Mouse (Mus musculus): ENCODE measurements around the gene Rbm33. TPM values are rescaled to one million over a fixed set of nuclear protein-coding genes. Genes with fewer than 3 reads are reported as not detected.
A peak's percentile ranks its signal among the peaks of the same experiment; 100 is the strongest.

The Rbm33 gene
- total and polyA plus RNA-seq, 2 experiments = 16.1 to 17.1 TPM

DNA sequence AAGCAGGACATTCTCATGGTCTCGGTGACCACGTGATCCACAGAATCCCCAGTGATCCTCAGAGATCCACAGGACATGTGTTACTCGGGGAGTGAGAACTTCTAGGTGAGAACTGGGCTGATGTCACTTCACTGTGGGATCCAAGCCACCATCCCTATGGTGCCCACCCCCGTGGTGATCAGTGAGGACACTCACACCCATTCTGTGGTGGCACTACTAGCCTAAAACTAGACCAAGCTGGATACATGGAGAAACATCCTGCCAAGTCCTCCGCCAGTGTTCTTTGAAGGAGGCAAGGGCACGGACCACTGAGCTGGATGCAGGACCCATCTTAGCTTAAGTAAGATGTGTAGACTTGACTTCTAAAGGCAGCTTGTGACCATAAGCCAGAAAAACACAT lies 17.6 kb upstream of the Rbm33 start:
- Histone ChIP-seq H3K9ac (ENCODE audit: low read depth, low read length) (no peak overlapping the region), H3K27me3 (ENCODE audit: control insufficient read depth, insufficient read depth, low read length) (no peaks in the 10 kb centered on the region), H3K36me3 (ENCODE audit: control insufficient read depth, insufficient read depth, low read length) (no peaks in the 10 kb centered on the region), H3K4me1 (ENCODE audit: control insufficient read depth, insufficient read depth, low read length) (peaks cover 11% of the 10 kb centered on the region), H3K79me2 (ENCODE audit: control insufficient read depth, insufficient read depth, low read length) (no peaks in the 10 kb centered on the region), H3K27ac (replicated peaks; ENCODE audit: insufficient read depth, low read depth, low read length) (no peak overlapping the region), H3K4me3 (ENCODE audit: insufficient read depth, low read depth, low read length) (no peak overlapping the region)
- WGBS = 76% methylated on average over 6 of the region's 6 CpGs
- DNase-seq (ENCODE audit: extremely low read depth, low read depth, low spot score) = no peak
- no peak for TF ChIP-seq POLR2A (IDR thresholded peaks at IDR 0.05; ENCODE audit: extremely low read depth, insufficient read depth, low read length)
- no peak for TF ChIP-seq CTCF (IDR thresholded peaks at IDR 0.05; ENCODE audit: low read depth, low read length)

DNA sequence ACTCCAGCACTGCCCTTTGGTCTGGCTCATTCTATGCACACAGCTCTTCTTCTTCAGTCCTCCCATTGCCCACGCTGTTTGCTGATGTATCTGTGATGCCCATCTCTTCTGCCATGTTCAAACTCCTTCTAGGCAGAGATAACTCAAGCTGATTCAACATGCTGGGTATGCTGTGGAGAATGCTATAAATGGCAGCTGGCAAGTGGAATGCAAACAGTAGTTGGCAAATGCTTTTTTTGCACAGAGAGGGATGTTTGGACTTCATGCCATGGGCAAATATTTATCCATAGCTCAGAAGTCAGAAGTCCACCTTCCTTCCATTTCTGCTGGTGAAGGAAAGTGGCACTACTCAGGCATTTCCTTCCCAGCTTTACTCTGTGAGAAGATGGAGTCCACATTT lies 14.2 kb upstream of the Rbm33 start:
- TF ChIP-seq POLR2A (IDR thresholded peaks at IDR 0.05; ENCODE audit: extremely low read depth, insufficient read depth, low read length) (no peak), CTCF (IDR thresholded peaks at IDR 0.05; ENCODE audit: low read depth, low read length) (no peak)
- peaks cover 23% of the 10 kb centered on the region for H3K4me1 ChIP-seq (ENCODE audit: control insufficient read depth, insufficient read depth, low read length)
- H3K27ac ChIP-seq (replicated peaks; ENCODE audit: insufficient read depth, low read depth, low read length) = peak overlapping the region; percentile 79

DNA sequence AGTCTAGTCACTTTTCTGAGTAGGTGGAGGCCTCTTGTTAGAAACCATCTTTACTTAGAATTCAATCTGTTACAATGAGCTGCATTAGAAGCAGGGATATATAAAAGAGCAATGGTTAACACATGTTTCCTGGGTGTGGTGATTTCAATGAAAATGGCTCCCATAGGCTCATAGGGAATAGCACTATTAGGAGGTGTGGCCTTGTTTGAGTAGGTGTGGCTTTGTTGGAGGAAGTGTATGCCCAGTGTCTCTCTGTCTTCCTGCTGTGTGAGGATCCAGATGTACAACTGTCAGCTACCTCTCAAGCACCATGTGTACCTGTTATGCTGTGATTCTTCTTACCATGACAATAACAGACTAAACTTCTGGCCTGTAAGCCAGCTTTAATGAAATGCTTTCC lies 12.4 kb upstream of the Rbm33 start:
- Histone ChIP-seq H3K27ac (replicated peaks; ENCODE audit: insufficient read depth, low read depth, low read length) (peak overlapping the region; percentile 44; the same call in 1 of the 2 replicates), H3K79me2 (ENCODE audit: control insufficient read depth, insufficient read depth, low read length) (no peaks in the 10 kb centered on the region; the same call in 1 of the 2 replicates), H3K36me3 (ENCODE audit: control insufficient read depth, insufficient read depth, low read length) (no peaks in the 10 kb centered on the region), H3K9ac (ENCODE audit: low read depth, low read length) (no peak overlapping the region), H3K4me1 (ENCODE audit: control insufficient read depth, insufficient read depth, low read length) (peaks cover 23% of the 10 kb centered on the region), H3K27me3 (ENCODE audit: control insufficient read depth, insufficient read depth, low read length) (no peaks in the 10 kb centered on the region), H3K4me3 (ENCODE audit: insufficient read depth, low read depth, low read length) (no peak overlapping the region)
- DNase-seq (ENCODE audit: extremely low read depth, low read depth, low spot score) = no peak
- TF ChIP-seq POLR2A (IDR thresholded peaks at IDR 0.05; ENCODE audit: extremely low read depth, insufficient read depth, low read length) = no peak
- no peak for TF ChIP-seq CTCF (IDR thresholded peaks at IDR 0.05; ENCODE audit: low read depth, low read length)

More for the DNA sequence above, 14.2 kb upstream of the Rbm33 start:
- DNase-seq (ENCODE audit: extremely low read depth, low read depth, low spot score) = peak; percentile 92
- Histone ChIP-seq H3K36me3 (ENCODE audit: control insufficient read depth, insufficient read depth, low read length) (no peaks in the 10 kb centered on the region), H3K27me3 (ENCODE audit: control insufficient read depth, insufficient read depth, low read length) (no peaks in the 10 kb centered on the region), H3K9ac (ENCODE audit: low read depth, low read length) (no peak overlapping the region), H3K79me2 (ENCODE audit: control insufficient read depth, insufficient read depth, low read length) (no peaks in the 10 kb centered on the region), H3K4me3 (ENCODE audit: insufficient read depth, low read depth, low read length) (0 out of 2 replicates have a peak overlapping the region, but pooled peaks have one; percentile 13)
- WGBS = 20% methylated on average over 1 of the region's 1 CpGs

DNA sequence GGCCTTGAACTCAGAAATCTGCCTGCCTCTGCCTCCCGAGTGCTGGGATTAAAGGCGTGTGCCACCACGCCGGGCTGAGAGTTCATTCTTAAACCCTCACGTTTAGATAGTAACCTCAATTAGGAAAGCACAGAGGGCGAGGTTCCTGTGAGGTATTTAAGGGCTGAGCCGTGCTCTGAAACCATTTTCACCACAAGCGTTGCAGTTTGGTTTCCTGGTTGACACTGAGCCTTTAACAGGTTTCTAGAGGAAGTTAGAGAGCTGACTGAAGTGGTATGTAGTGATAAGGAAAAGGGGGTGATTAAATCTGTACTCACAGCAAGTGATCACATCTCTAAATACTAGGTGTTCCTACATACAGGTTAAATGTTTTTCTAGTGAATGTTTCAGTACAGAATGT lies 1.4 kb upstream of the Rbm33 start:
- DNase-seq (ENCODE audit: extremely low read depth, low read depth, low spot score) = no peak

DNA sequence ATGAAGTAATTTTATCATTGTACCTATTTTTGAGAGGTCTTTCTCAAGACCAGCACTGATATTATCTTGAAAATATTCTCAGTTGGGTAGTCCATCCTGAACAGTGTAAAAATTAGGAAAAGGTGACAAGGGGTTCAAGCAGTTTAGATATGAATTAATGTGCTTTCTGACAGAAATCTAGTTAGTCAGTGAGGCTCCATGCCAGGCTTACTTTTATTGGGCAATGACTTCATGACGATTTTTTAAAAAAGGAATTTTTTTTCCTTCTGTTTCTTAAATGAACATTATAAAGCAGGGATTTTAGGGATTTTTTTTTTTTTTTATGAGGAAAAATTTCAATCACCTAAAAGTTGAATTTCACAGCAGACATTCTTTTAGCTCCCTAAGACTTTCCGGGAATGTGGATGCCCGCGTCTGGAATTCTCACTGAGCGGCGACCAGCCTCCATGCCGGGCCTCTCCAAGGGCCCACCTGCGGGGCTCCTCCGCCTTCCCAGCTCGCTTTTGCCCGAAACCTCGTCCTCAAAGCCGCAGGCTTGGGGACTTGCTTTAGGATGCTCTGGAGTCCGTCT lies 685 bp upstream of the Rbm33 start:
- DNase-seq (ENCODE audit: extremely low read depth, low read depth, low spot score) = no peak
- under 1% methylated on average over 14 of the region's 14 CpGs for WGBS
- TF ChIP-seq POLR2A (IDR thresholded peaks at IDR 0.05; ENCODE audit: extremely low read depth, insufficient read depth, low read length) (no peak), CTCF (IDR thresholded peaks at IDR 0.05; ENCODE audit: low read depth, low read length) (no peak)
- H3K4me1 ChIP-seq (ENCODE audit: control insufficient read depth, insufficient read depth, low read length) = peaks cover 14% of the 10 kb centered on the region
- peak overlapping the region; percentile 79 for H3K27ac ChIP-seq (replicated peaks; ENCODE audit: insufficient read depth, low read depth, low read length)
- H3K79me2 ChIP-seq (ENCODE audit: control insufficient read depth, insufficient read depth, low read length) = peaks cover 11% of the 10 kb centered on the region
- peaks cover 1% of the 10 kb centered on the region; the same call in 1 of the 2 replicates for H3K36me3 ChIP-seq (ENCODE audit: control insufficient read depth, insufficient read depth, low read length)
- no peaks in the 10 kb centered on the region for H3K27me3 ChIP-seq (ENCODE audit: control insufficient read depth, insufficient read depth, low read length)
- H3K9ac ChIP-seq (ENCODE audit: low read depth, low read length) = peak overlapping the region; percentile 83
- H3K4me3 ChIP-seq (ENCODE audit: insufficient read depth, low read depth, low read length) = peak overlapping the region; percentile 65

More for the DNA sequence above, 1.4 kb upstream of the Rbm33 start:
- no peak overlapping the region for H3K4me3 ChIP-seq (ENCODE audit: insufficient read depth, low read depth, low read length)
- H3K4me1 ChIP-seq (ENCODE audit: control insufficient read depth, insufficient read depth, low read length) = peaks cover 10% of the 10 kb centered on the region
- peaks cover 8% of the 10 kb centered on the region for H3K79me2 ChIP-seq (ENCODE audit: control insufficient read depth, insufficient read depth, low read length)
- H3K9ac ChIP-seq (ENCODE audit: low read depth, low read length) = no peak overlapping the region
- TF ChIP-seq POLR2A (IDR thresholded peaks at IDR 0.05; ENCODE audit: extremely low read depth, insufficient read depth, low read length) = no peak
- TF ChIP-seq CTCF (IDR thresholded peaks at IDR 0.05; ENCODE audit: low read depth, low read length) = no peak
- no peaks in the 10 kb centered on the region; the same call in 1 of the 2 replicates for H3K36me3 ChIP-seq (ENCODE audit: control insufficient read depth, insufficient read depth, low read length)
- WGBS = 86% methylated on average over 8 of the region's 8 CpGs
- no peaks in the 10 kb centered on the region for H3K27me3 ChIP-seq (ENCODE audit: control insufficient read depth, insufficient read depth, low read length)
- no peak overlapping the region for H3K27ac ChIP-seq (replicated peaks; ENCODE audit: insufficient read depth, low read depth, low read length)

DNA sequence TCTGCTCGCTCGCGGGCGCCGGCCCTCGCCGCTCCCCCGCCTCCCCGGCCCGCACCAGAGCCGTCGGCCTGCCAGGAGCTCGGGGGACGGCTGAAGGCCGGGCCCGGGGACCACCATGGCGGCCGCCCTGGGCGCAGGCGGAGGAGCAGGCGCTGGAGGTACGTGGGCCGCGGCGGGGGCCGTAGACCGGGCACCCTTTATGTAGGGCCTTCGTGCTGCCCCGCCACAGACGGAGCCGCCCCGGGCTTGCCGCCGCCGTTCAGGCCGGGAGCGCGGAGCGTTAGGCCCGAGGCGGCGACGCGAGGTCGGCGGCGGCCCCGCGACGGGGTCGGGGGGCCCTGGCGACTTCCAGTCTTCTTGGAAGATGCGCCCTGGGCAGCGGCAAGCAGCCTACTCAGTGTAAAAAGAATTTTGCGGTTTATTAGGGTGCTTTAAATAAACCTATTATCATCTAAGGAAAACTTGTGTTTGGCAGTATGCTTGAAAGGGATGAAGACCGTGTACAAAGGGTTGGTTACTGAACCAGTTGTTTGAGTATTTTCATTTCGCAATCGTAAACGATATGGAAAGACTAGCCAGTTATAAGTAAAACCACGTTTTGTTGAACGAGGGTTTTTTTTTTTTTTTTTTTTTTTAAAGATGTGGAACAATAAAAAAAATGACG lies 464 bp downstream of the Rbm33 start:
- WGBS = under 1% methylated on average over 49 of the region's 62 CpGs
- DNase-seq (ENCODE audit: extremely low read depth, low read depth, low spot score) = peak; percentile 73
- H3K4me1 ChIP-seq (ENCODE audit: control insufficient read depth, insufficient read depth, low read length) = peaks cover 14% of the 10 kb centered on the region

More for the DNA sequence above, 464 bp downstream of the Rbm33 start:
- TF ChIP-seq POLR2A (IDR thresholded peaks at IDR 0.05; ENCODE audit: extremely low read depth, insufficient read depth, low read length) (no peak), CTCF (IDR thresholded peaks at IDR 0.05; ENCODE audit: low read depth, low read length) (no peak)
- H3K4me3 ChIP-seq (ENCODE audit: insufficient read depth, low read depth, low read length) = peak overlapping the region; percentile 65
- peak overlapping the region; percentile 79 for H3K27ac ChIP-seq (replicated peaks; ENCODE audit: insufficient read depth, low read depth, low read length)
- peaks cover 12% of the 10 kb centered on the region for H3K79me2 ChIP-seq (ENCODE audit: control insufficient read depth, insufficient read depth, low read length)
- peak overlapping the region; percentile 83 for H3K9ac ChIP-seq (ENCODE audit: low read depth, low read length)
- H3K27me3 ChIP-seq (ENCODE audit: control insufficient read depth, insufficient read depth, low read length) = no peaks in the 10 kb centered on the region
- peaks cover 1% of the 10 kb centered on the region; the same call in 1 of the 2 replicates for H3K36me3 ChIP-seq (ENCODE audit: control insufficient read depth, insufficient read depth, low read length)

All from liver, adult 2 months (tissue).